Mouse (Mus musculus) megakaryocyte, embryonic 14.5 days (primary cell): Measurements from ENCODE around the gene Tbxas1.

Source experiments
- FLI1 ChIP-seq: IDR thresholded peaks from 2 replicates; pipeline ENCODE4 v1.6.1; 2012; ENCODE audit warnings: low read length, inconsistent platforms, mixed read lengths
- GATA1 ChIP-seq: IDR thresholded peaks from 3 replicates; pipeline ENCODE4 v1.6.1; 2012; ENCODE audit warnings: mixed read lengths, low read length, inconsistent platforms, borderline replicate concordance

DNA sequence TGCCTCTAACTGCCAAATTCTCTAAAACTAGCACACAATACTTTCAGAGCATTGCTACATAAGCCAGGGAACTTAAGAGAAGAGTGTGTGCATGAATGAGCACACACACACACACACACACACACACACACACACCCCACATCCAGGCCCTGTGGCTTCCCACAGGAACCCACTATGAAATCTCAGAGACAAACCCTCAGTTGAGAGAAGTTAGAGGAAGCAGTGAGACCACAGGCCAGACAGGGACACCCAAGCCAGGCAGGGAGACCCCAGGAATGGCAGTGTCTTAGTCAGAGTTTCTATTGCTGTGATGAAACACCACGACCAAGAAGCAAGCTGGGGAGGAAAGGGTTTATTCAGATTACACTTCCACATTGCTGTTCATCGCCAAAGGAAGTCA lies 188.3 kb downstream of the Tbxas1 start:
- TF ChIP-seq GATA1 (no peak), FLI1 (no peak)
